Mouse (Mus musculus): ENCODE data around the gene Nol10. TPM values are rescaled to one million over a fixed set of nuclear protein-coding genes. Genes with fewer than 3 reads are reported as not detected.
A peak's percentile ranks its signal among the peaks of the same experiment; 100 is the strongest.

The Nol10 gene
- polyA plus RNA-seq, 1 experiment from 2014 or later = 36.1 TPM

DNA sequence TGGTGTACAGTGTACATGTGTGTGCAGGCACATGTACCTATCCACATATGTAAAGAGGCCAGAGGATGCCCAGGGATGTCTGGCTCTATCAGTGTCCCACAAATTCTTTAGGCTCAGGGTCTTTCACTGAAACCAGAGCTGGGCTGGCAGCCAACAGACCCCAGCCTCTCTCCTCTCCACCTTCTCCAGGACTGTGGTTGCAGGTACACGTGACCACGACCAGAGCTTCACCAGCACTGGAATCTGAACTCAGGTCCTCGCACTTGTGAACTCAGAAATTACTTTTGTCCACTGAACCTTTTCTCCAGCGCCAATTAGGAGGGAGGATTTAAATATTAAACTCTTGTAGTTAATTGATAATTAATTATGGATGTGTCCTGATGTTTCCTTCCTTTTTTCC lies 126.9 kb downstream of the Nol10 start:
- Histone ChIP-seq H3K4me3 (ENCODE audit: low read depth, low read length) (no peak overlapping the region), H3K9ac (ENCODE audit: low read length) (no peak overlapping the region), H3K27ac (ENCODE audit: low read depth, low read length) (no peak overlapping the region), H3K9me3 (ENCODE audit: control insufficient read depth, low read length) (no peaks in the 10 kb centered on the region), H3K4me1 (replicated peaks; ENCODE audit: control insufficient read depth, insufficient read depth, low read length) (no peaks in the 10 kb centered on the region), H3K27me3 (ENCODE audit: control insufficient read depth, insufficient read depth, low read length) (no peaks in the 10 kb centered on the region), H3K36me3 (ENCODE audit: control insufficient read depth, insufficient read depth, low read length) (no peaks in the 10 kb centered on the region), H3K4me2 (ENCODE audit: low read depth, low read length, severe bottlenecking) (no peak overlapping the region)
- WGBS = 84% methylated on average over 4 of the region's 4 CpGs
- no peak for DNase-seq (ENCODE audit: low spot score)
- no peak for ATAC-seq (replicated peaks; ENCODE audit: low FRiP score)

DNA sequence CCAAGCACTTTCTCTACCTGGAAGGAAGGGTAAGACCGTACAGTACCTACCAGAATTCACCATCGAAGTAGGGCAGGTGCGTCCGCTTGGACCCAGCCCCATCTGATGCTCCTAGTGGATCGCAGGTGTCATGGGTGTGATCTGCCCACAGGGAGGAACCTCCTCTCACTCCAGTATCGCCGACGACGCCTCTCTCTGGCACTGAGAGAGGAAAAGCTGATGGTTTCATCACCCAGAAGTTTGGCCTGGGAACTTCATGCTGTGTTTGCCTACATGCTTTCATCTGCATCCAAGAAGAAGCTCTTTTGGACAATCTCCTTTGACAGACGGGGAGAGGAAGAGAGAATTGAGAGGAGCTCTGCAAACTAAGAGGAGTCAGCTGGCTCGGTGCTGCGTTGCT lies 129.9 kb downstream of the Nol10 start:
- Histone ChIP-seq H3K4me3 (ENCODE audit: low read depth, low read length) (no peak overlapping the region), H3K27me3 (ENCODE audit: control insufficient read depth, insufficient read depth, low read length) (no peaks in the 10 kb centered on the region), H3K36me3 (ENCODE audit: control insufficient read depth, insufficient read depth, low read length) (no peaks in the 10 kb centered on the region), H3K9ac (ENCODE audit: low read length) (no peak overlapping the region), H3K9me3 (ENCODE audit: control insufficient read depth, low read length) (no peaks in the 10 kb centered on the region), H3K27ac (ENCODE audit: low read depth, low read length) (no peak overlapping the region), H3K4me2 (ENCODE audit: low read depth, low read length, severe bottlenecking) (no peak overlapping the region), H3K4me1 (replicated peaks; ENCODE audit: control insufficient read depth, insufficient read depth, low read length) (no peaks in the 10 kb centered on the region)
- WGBS = 88% methylated on average over 12 of the region's 12 CpGs
- ATAC-seq (replicated peaks; ENCODE audit: low FRiP score) = no peak
- peak; percentile 40 for DNase-seq (ENCODE audit: low spot score)

DNA sequence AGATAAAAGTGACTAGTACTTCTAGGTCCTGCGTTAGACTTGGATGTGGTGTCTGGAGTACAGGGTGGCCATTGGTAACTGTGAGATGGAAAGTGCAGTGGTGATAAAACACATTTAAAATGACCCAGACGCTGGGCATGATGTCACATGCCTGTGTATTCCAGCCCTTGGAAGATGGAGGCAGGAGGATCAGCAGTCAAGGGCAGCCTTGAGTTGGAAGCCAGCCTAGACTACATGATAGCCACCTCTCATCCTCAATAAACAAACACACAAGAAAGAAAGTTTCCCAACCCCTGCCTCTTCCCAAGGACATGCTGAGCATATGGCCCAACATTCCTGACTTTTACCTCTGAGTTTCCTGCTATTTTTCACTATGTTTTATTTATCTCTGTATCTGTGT lies 130.6 kb downstream of the Nol10 start:
- no peak for ATAC-seq (replicated peaks; ENCODE audit: low FRiP score)
- no peak overlapping the region for H3K9ac ChIP-seq (ENCODE audit: low read length)
- H3K4me3 ChIP-seq (ENCODE audit: low read depth, low read length) = no peak overlapping the region
- DNase-seq (ENCODE audit: low spot score) = peak; percentile 18
- 85% methylated on average over 2 of the region's 2 CpGs for WGBS
- H3K9me3 ChIP-seq (ENCODE audit: control insufficient read depth, low read length) = no peaks in the 10 kb centered on the region
- no peak overlapping the region for H3K4me2 ChIP-seq (ENCODE audit: low read depth, low read length, severe bottlenecking)
- no peak overlapping the region for H3K27ac ChIP-seq (ENCODE audit: low read depth, low read length)
- no peaks in the 10 kb centered on the region for H3K27me3 ChIP-seq (ENCODE audit: control insufficient read depth, insufficient read depth, low read length)
- no peaks in the 10 kb centered on the region for H3K36me3 ChIP-seq (ENCODE audit: control insufficient read depth, insufficient read depth, low read length)
- H3K4me1 ChIP-seq (replicated peaks; ENCODE audit: control insufficient read depth, insufficient read depth, low read length) = no peaks in the 10 kb centered on the region

Small RNAs within 50 kb of the gene (microRNA-seq; reads per million reads assigned to microRNA genes)
- gene Mir3066 (ENCODE audit: insufficient number of aligned reads) = 21.9 reads per million, percentile 15 among the genes with 10 or more reads in this experiment

Other genes with a start within 250 kb of the Nol10 start
- gene Kcnf1, start 171.6 kb upstream of the Nol10 start, polyA plus RNA-seq (2014; fragmentation: Nextera tagmentation; extraction: Ambion mirVana) = 0.80 and 0.84 TPM in 2 replicates
- 511 and 517 TPM in 2 replicates for gene Pdia6, start 81.9 kb upstream of the Nol10 start, polyA plus RNA-seq (2014; fragmentation: Nextera tagmentation; extraction: Ambion mirVana)
- gene Atp6v1c2, start 19.1 kb upstream of the Nol10 start, polyA plus RNA-seq (2014; fragmentation: Nextera tagmentation; extraction: Ambion mirVana) = 0.39 and 0.96 TPM in 2 replicates
- 339 and 354 TPM in 2 replicates for gene Odc1, start 196.3 kb downstream of the Nol10 start, polyA plus RNA-seq (2014; fragmentation: Nextera tagmentation; extraction: Ambion mirVana)

Data from forebrain, embryonic 11.5 days (tissue).